Mouse (Mus musculus) megakaryocyte, embryonic 14.5 days (primary cell): ENCODE measurements around the gene Tbcd. TPM values are rescaled to one million over a fixed set of nuclear protein-coding genes. Genes with fewer than 3 reads are reported as not detected.

Experiments used
- H3K27me3 ChIP-seq: replicated peaks from 2 replicates; pipeline ENCODE3; 2012; ENCODE audit warnings: inconsistent platforms
- H3K36me3 ChIP-seq: replicated peaks from 2 replicates; pipeline ENCODE3; 2012; ENCODE audit warnings: low read length, inconsistent platforms, mixed read lengths
- H3K4me1 ChIP-seq: 2 replicates; pipeline ENCODE4 v1.6.1; 2012; ENCODE audit warnings: inconsistent platforms
- H3K4me3 ChIP-seq: replicated peaks from 2 replicates; pipeline ENCODE3; 2012; ENCODE audit warnings: moderate library complexity, mild to moderate bottlenecking, inconsistent platforms
- H3K9me3 ChIP-seq: 2 replicates; pipeline ENCODE4 v1.6.1; 2012; ENCODE audit warnings: inconsistent platforms
- FLI1 ChIP-seq: IDR thresholded peaks from 2 replicates; pipeline ENCODE4 v1.6.1; 2012; ENCODE audit warnings: low read length, inconsistent platforms, mixed read lengths
- GATA1 ChIP-seq: IDR thresholded peaks from 3 replicates; pipeline ENCODE4 v1.6.1; 2012; ENCODE audit warnings: mixed read lengths, low read length, inconsistent platforms, borderline replicate concordance
- polyA plus RNA-seq: library from polyadenylated mRNA; stranded (reverse); fragments of >175 nt; gene quantifications from 2 replicates; pipeline ENCODE4 v1.2.3, GENCODE M21; 2012; ENCODE audit warnings: low replicate concordance; ENCODE audit not compliant: insufficient read depth

The Tbcd gene
- polyA plus RNA-seq, result 3.3 and 5.3 TPM in 2 replicates

DNA sequence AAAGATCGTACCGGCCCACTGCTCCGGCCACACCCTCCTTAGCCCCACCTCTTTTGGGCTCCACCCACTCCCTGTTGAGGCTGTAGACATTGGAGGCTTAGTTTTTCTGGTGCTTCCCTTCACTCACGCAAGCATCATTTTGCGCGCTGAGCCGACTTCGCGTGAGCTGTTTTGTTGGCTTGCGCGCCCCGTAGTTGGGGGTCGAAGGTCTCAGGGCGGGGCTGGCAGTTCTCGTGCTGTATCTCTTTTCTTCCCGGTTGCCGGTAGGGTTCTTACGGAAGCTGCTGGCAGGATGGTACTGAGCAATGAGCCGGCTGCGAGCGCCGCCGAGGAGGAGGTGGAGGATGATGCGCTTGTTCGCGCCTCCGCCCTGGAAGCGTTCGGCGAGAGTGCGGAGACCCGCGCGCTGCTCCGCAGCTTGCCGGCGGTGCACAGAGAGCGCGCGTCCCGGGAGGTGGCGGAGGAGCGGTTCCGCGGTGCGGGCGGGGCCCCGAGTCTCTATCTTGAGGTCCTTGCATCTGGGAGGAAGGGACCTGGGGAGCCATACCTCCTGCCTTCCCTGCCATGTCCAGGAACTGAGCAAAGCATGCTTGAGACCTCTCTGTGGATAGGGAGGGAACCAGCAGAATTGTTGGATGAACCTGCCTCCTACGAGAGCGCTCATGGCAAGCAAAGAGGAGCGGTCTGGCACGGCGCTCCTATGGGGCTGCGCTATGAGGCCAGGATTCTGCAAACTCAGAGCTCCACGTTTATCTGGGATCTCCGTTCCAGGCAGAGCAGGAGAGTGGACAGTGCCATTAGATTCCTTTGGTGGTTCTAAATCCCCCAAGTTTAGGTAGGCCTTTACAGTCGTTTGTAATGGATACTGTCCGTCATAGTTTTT is at the start of gene Tbcd:
Tbcd (plus strand) TSS at position 197 of the 883 bp plus-strand sequence.
- H3K9me3 ChIP-seq, result no peaks in the 10 kb centered on the region
- H3K36me3 ChIP-seq, result peaks cover 24% of the 10 kb centered on the region
- H3K27me3 ChIP-seq, result no peaks in the 10 kb centered on the region
- TF ChIP-seq GATA1 (no peak), FLI1 (no peak)
- peaks cover 50% of the 10 kb centered on the region for H3K4me1 ChIP-seq
- H3K4me3 ChIP-seq, result peak within 1 kb of the TSS; percentile 97

DNA sequence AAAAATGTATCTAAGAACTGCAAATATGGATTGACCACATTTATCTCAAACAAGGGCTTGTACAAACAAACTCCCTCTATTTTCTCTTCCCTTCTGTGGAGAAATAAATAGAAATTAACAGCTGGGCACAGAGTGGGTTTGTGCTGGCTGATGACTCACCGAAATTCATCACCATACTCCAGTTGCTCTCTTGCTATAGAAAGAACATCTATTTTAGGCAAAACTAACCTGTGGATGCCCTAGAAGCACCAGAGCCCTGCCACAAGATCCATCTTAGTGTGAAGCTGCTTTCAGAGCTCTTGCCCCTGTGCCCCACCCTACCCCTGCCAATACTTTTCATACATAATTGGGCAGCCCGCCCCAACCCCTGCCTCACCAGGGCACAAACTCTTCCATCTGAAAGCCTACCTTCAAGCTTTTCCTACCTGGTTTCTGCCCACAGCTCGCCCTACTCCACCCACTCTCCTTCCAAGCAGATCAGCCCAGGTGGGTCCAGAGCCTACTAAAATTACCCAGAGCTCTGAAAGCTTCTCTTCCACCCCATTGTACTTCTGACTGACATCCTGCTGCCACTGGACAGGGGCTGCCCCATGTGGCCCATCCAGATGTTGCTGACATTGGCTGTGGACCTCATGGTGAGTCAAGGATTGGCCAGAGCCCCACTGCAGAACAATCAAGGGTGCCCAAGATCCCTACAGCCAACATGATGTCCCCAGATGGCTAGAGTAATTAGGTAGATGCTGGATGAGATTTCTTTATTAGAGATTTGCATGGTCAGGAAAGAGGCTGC is 44.2 kb upstream of the Tbcd start:
- no peaks in the 10 kb centered on the region for H3K36me3 ChIP-seq
- TF ChIP-seq GATA1 (no peak), FLI1 (no peak)
- H3K9me3 ChIP-seq, result no peaks in the 10 kb centered on the region
- H3K4me3 ChIP-seq, result no peak overlapping the region
- peaks cover 4% of the 10 kb centered on the region for H3K27me3 ChIP-seq
- peaks cover 34% of the 10 kb centered on the region for H3K4me1 ChIP-seq

DNA sequence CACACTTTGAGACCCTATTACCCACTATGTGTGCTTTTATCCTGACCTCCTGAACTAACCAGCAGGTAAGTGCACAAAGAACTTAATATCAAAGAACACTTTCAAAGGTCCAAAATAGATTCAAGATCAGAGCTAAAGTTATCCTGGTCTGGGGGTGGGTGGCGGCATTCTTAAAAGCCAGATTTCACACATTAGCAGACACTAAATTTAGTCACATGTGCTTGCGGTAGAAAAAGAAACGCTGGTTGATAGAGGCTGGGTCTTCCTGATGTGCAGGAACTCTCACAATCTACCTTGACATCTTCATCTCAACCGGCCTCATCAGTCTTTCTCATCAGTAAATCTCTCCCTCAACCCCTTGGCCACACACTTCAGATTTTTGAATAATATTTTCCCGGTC is 37.0 kb upstream of the Tbcd start:
- H3K27me3 ChIP-seq, result peaks cover 2% of the 10 kb centered on the region

DNA sequence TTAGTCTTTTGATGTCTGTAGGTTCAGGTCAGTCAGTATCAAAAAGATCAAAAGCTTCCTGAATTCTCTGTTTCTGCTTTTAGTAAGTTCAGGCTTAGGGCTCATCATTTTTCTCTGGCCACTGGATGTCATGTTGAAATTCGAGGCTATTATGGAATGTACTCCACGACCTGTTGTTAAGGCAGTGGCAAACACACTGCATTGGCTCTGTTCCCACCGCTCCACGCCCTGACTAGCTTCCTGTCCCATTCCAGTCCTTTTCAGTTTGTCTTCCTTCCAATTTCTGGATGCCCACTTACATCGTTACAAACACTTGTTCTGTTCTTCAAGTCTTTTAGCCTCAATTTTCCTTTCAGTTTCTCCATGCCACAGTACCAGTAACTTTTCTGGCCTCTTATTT is 36.4 kb upstream of the Tbcd start:
- no peaks in the 10 kb centered on the region for H3K9me3 ChIP-seq
- TF ChIP-seq GATA1 (no peak), FLI1 (no peak)
- H3K27me3 ChIP-seq, result peaks cover 2% of the 10 kb centered on the region
- no peaks in the 10 kb centered on the region for H3K36me3 ChIP-seq
- no peak overlapping the region for H3K4me3 ChIP-seq
- H3K4me1 ChIP-seq, result peaks cover 8% of the 10 kb centered on the region

More for the DNA sequence above, 37.0 kb upstream of the Tbcd start:
- peaks cover 7% of the 10 kb centered on the region for H3K4me1 ChIP-seq
- H3K36me3 ChIP-seq, result no peaks in the 10 kb centered on the region
- H3K9me3 ChIP-seq, result no peaks in the 10 kb centered on the region
- no peak overlapping the region for H3K4me3 ChIP-seq
- TF ChIP-seq FLI1 (no peak), GATA1 (no peak)

DNA sequence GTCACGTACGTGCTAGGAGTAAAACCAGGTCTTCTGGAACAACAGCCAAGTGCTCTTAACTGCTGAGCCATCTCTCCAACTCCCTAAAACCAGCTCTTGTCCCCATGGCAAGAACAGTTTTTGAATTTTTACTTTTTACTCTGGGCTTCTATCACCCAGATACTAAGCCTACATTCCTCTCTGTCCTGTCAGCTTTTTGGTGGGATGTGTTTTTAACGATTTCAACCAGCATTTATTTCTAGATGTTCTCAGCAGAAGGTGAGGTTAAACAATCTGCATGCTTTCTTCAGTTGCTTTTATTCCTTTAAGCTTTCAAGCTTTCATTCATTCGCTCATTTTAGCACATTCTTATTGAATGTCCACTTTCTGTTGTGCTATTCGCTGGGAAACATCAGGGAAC is 33.8 kb upstream of the Tbcd start:
- Histone ChIP-seq H3K36me3 (no peaks in the 10 kb centered on the region), H3K4me1 (peaks cover 28% of the 10 kb centered on the region), H3K9me3 (no peaks in the 10 kb centered on the region), H3K27me3 (peaks cover 2% of the 10 kb centered on the region), H3K4me3 (no peak overlapping the region)
- TF ChIP-seq GATA1, result no peak
- no peak for TF ChIP-seq FLI1

DNA sequence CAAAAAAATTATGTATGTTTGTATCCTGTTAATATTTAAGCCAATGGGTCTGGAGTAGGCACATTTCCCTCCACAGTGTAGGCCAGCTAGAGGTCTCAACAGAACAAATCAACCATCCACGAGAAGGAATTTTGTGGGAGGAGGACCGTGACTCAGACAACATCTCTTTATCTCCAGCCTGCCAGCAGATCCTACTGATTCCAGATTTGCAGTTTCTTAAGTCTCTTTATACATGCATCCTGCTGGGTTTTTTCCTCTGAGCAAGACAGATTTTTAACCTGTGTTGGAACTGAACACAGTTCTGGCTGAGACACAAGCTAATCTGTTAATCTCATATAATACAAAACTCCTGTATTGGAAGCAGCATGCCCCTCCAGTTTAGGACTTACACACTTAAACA is 32.8 kb upstream of the Tbcd start:
- TF ChIP-seq GATA1 (no peak), FLI1 (no peak)
- Histone ChIP-seq H3K4me3 (no peak overlapping the region), H3K27me3 (peaks cover under 1% of the 10 kb centered on the region), H3K4me1 (peaks cover 28% of the 10 kb centered on the region), H3K9me3 (no peaks in the 10 kb centered on the region), H3K36me3 (no peaks in the 10 kb centered on the region)

DNA sequence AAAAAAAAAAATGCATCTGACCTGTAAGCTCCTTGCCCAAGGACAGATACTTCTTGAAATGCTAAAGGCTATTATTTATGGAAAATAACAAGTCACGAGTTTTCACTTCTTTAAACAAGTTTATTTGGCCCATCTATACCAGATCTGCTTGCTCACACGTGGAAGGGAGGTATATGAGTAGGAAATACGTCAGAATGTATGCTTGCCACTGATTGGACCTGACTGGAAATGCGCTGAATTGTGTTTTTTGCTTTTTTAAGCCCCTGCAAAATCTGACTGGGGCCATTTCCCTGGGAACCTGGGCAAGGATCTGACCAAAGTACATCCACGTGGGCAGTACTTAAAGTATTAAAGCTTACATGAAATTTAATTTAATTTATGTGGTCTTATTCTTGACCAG is 31.4 kb upstream of the Tbcd start:
- no peaks in the 10 kb centered on the region for H3K27me3 ChIP-seq
- peaks cover 22% of the 10 kb centered on the region for H3K4me1 ChIP-seq
- H3K4me3 ChIP-seq, result no peak overlapping the region
- no peaks in the 10 kb centered on the region for H3K9me3 ChIP-seq
- TF ChIP-seq FLI1 (no peak), GATA1 (no peak)
- peaks cover 7% of the 10 kb centered on the region for H3K36me3 ChIP-seq

DNA sequence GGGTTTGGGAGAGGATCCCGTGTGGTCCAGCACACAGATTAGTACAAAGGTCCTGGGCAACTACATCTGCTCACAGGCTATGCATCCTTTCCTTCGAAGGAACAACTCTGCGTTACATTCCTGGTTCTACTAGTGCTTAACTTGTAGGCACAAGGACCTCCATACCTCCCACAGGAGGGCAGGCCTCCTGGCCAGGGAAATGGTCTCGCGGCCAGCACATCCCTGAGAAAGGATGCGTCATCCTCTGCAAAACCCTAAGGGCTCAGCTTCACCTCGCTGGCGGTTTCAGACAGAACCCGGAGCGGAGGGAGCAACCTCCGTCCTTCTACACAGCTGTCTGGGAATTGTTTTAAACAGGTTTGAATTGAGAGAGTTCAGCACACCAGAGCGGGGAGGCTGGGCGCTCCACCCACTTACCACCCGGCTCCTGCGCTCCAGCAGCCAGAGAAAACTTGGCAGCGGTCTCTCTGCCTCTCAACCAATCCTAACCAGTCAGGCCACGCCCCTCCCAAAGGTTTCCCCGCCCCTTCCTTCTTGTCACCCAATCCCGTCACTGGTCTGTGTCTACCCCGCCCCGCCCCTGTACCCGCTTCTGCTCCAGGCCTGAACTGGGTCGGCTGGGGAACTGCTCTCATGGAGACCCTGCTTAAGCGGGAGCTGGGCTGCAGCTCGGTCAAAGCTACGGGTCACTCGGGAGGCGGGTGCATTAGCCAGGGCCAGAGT is 30.8 kb upstream of the Tbcd start, which contains the start of gene Fn3krp:
Fn3krp (plus strand) TSS at position 572 of the 723 bp plus-strand sequence.
- H3K4me1 ChIP-seq, result peaks cover 26% of the 10 kb centered on the region
- peak within 1 kb of the TSS; percentile 97 for H3K4me3 ChIP-seq
- H3K27me3 ChIP-seq, result no peaks in the 10 kb centered on the region

DNA sequence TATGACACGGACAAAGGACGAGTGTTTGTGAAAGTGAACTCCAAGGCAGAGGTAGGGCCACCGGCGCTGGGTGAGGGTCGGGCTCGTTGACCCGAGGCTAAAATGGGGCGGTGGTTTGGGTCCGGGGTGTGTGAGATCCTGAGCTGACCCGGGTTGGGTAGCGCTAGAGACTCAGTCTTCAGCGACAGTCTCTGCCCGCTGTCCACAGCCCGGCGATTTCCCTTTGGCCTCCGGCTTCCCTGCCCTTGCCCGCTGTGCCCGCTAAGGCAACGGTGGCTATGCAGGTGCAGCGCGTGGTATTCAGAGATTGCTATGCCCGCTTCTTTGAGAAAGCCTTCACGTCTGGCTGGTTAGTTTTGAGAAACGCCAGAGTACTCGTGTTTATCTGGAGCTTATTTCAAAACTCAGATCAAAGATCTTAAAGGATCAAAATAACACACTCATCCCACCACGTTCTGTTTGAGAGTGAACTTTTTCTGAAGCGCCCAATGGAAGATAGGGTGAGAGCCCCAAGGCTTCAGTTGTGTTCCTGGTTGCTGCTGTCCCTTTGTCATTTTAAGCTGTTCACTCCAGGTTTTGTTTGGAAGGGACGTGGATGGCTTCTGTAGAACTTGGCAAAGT is 30.1 kb upstream of the Tbcd start:
- peak overlapping the region; percentile 97 for H3K4me3 ChIP-seq
- TF ChIP-seq GATA1, result no peak
- TF ChIP-seq FLI1, result no peak
- peaks cover 19% of the 10 kb centered on the region for H3K36me3 ChIP-seq
- H3K27me3 ChIP-seq, result no peaks in the 10 kb centered on the region
- H3K4me1 ChIP-seq, result peaks cover 26% of the 10 kb centered on the region
- no peaks in the 10 kb centered on the region for H3K9me3 ChIP-seq

More for the DNA sequence above, 30.8 kb upstream of the Tbcd start, which contains the start of gene Fn3krp:
- TF ChIP-seq FLI1 (no peak), GATA1 (no peak)
- Histone ChIP-seq H3K36me3 (peaks cover 13% of the 10 kb centered on the region), H3K9me3 (no peaks in the 10 kb centered on the region)
